34 mouse cellular contexts compared by ENCODE assay signal in genomic region chr1:169416701-169417100, GRCm38 (mm10).
"Had no signal": no experiment of that assay in that cellular context is flagged by ENCODE, and none has a peak within 500 bp of the region (broad histone marks: within the 10 kb centered on the region; RNA-seq: fewer than 3 reads in every experiment).

No protein-coding gene starts in this region.

- H3K4me3 ChIP-seq: heart, embryonic 10.5 days; heart, embryonic 12.5 days; heart, embryonic 13.5 days; heart, embryonic 15.5 days; hindbrain, embryonic 10.5 days; hindbrain, embryonic 12.5 days; hindbrain, embryonic 13.5 days; hindbrain, embryonic 15.5 days; intestine, embryonic 15.5 days; kidney, embryonic 15.5 days; layer of hippocampus, adult 2 months had no signal

- H3K4me1 ChIP-seq: heart, embryonic 12.5 days; heart, embryonic 15.5 days; hindbrain, embryonic 10.5 days; hindbrain, embryonic 12.5 days; hindbrain, embryonic 13.5 days; hindbrain, embryonic 15.5 days; intestine, embryonic 15.5 days; kidney, embryonic 15.5 days had no signal

- H3K9ac ChIP-seq: heart, embryonic 12.5 days; heart, embryonic 13.5 days; heart, embryonic 15.5 days; hindbrain, embryonic 12.5 days; hindbrain, embryonic 13.5 days; hindbrain, embryonic 14.5 days; hindbrain, embryonic 15.5 days; intestine, embryonic 15.5 days; kidney, embryonic 15.5 days had no signal

- DNase-seq: heart, postnatal 10 days; heart, postnatal 14 days; heart, postnatal 36 days; heart, postnatal 4 days; kidney, adult 11 months; kidney, adult 18-20 months; kidney, adult 2 months; kidney, adult 8-10 months; kidney, adult 9 months; kidney, postnatal 10 days; kidney, postnatal 14 days; kidney, postnatal 25 days; kidney, postnatal 36 days; kidney, postnatal 4 days; layer of hippocampus, adult 9-11 months; layer of hippocampus, postnatal 36 days had no signal

- H3K27me3 ChIP-seq: heart, embryonic 12.5 days; heart, embryonic 13.5 days; heart, embryonic 15.5 days; hindbrain, embryonic 12.5 days; hindbrain, embryonic 13.5 days; hindbrain, embryonic 15.5 days; intestine, embryonic 15.5 days; kidney, embryonic 15.5 days had no signal

- H3K27ac ChIP-seq: heart, embryonic 10.5 days; heart, embryonic 13.5 days; heart, embryonic 15.5 days; hindbrain, embryonic 10.5 days; hindbrain, embryonic 12.5 days; hindbrain, embryonic 13.5 days; hindbrain, embryonic 14.5 days; hindbrain, embryonic 15.5 days; hindbrain, postnatal 0 days; intestine, embryonic 15.5 days; kidney, embryonic 15.5 days; kidney, postnatal 0 days; layer of hippocampus, adult 2 months had no signal

- H3K36me3 ChIP-seq: heart, embryonic 10.5 days; heart, embryonic 12.5 days; heart, embryonic 13.5 days; heart, embryonic 15.5 days; hindbrain, embryonic 10.5 days; hindbrain, embryonic 12.5 days; hindbrain, embryonic 13.5 days; hindbrain, embryonic 15.5 days; intestine, embryonic 15.5 days; kidney, embryonic 15.5 days had no signal

- H3K4me2 ChIP-seq: heart, embryonic 12.5 days; heart, embryonic 13.5 days; heart, embryonic 15.5 days; hindbrain, embryonic 12.5 days; hindbrain, embryonic 13.5 days; hindbrain, embryonic 14.5 days; hindbrain, embryonic 15.5 days; intestine, embryonic 15.5 days; kidney, embryonic 15.5 days had no signal

- ATAC-seq: hindbrain, embryonic 16.5 days; hindbrain, postnatal 0 days; inflammation-experienced regulatory T-cells, adult 6 months; intestine, embryonic 15.5 days; intestine, embryonic 16.5 days; intestine, postnatal 0 days had no signal

- H3K9me3 ChIP-seq: heart, embryonic 10.5 days; heart, embryonic 13.5 days; heart, embryonic 15.5 days; hindbrain, embryonic 10.5 days; hindbrain, embryonic 12.5 days; hindbrain, embryonic 15.5 days; intestine, embryonic 15.5 days; kidney, embryonic 15.5 days had no signal
